ENCODE assay signal across 8 mouse cellular contexts in the genomic region with DNA sequence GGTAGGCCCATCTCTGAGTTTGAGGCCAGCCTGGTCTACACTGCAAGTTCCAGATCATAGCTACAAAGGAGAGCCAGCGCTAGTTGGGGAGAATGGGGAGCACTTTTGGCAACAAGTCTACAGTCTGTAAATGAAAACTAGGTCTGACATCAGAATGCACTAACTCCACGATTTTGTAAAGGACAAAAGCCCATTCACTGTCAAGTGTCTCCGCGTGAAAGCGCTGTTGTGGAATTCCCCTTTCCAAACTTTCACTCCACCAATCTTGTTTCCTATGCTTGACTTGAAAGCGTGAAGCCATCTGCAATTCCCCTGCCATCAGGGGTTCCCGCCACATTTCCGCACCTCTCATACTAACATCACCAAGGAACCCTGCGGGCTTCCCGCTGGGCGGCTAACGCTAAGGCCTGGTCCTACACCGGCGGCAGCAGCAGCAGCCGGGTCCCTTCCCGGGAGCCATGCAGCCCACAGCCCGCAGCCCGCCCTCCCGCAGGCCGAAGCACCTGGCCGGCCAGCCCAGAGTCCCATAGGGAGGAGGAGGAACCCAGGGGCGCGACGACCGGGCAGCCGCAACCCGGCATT. TPM values are rescaled to one million over a fixed set of nuclear protein-coding genes. Genes with fewer than 3 reads are reported as not detected.
DNase-seq lines count a peak whose midpoint lies in the region; ATAC-seq and TF ChIP-seq lines count a peak whose summit lies in the region.

No protein-coding gene starts in this region.

- no peaks in the 10 kb centered on the region for H3K9me3 ChIP-seq in heart, embryonic 11.5 days (replicated peaks; ENCODE audit: control insufficient read depth, low read length)
- no peaks in the 10 kb centered on the region for H3K9me3 ChIP-seq in forebrain, embryonic 14.5 days (replicated peaks; ENCODE audit: control insufficient read depth, low read length)
- no peaks in the 10 kb centered on the region for H3K9me3 ChIP-seq in liver, embryonic 14.5 days (ENCODE audit: control insufficient read depth, low read length)
- no peaks in the 10 kb centered on the region for H3K9me3 ChIP-seq in stomach, postnatal 0 days (ENCODE audit: control insufficient read depth, low read length)

- H3K9ac ChIP-seq in heart, embryonic 11.5 days (ENCODE audit: low read depth, low read length) = peak overlapping the region; percentile 100
- H3K9ac ChIP-seq in forebrain, embryonic 14.5 days (ENCODE audit: low read length) = peak overlapping the region; percentile 98
- peak overlapping the region; percentile 99 for H3K9ac ChIP-seq in liver, embryonic 14.5 days (replicated peaks)
- peak overlapping the region; percentile 97 for H3K9ac ChIP-seq in stomach, postnatal 0 days (ENCODE audit: low read length)

- intact Hi-C loops in heart, postnatal 10 days (cut with DNase I) = no loop called here

- TF ChIP-seq POLR2A in thymus, adult 2 months (IDR thresholded peaks at IDR 0.05; ENCODE audit: control insufficient read depth, extremely low read depth, insufficient read depth, low read length, poor library complexity) = no peak

- no peak for TF ChIP-seq CTCF in thymus, adult 2 months (IDR thresholded peaks at IDR 0.05; ENCODE audit: borderline replicate concordance, control insufficient read depth, extremely low read depth, insufficient read depth, low read length, poor library complexity)
- no peak for TF ChIP-seq CTCF in liver, embryonic 14.5 days (IDR thresholded peaks at IDR 0.05; ENCODE audit: low read depth)
- 0 out of 2 replicates have a peak, but pooled peaks have one; percentile 11 for TF ChIP-seq CTCF in stomach, postnatal 0 days (IDR thresholded peaks at IDR 0.05; ENCODE audit: low read depth)

- H3K4me1 ChIP-seq in heart, embryonic 11.5 days (ENCODE audit: control insufficient read depth, insufficient read depth, low read length) = peaks cover 13% of the 10 kb centered on the region
- H3K4me1 ChIP-seq in thymus, adult 2 months (replicated peaks; ENCODE audit: control insufficient read depth, insufficient read depth, low read length) = peaks cover 11% of the 10 kb centered on the region
- H3K4me1 ChIP-seq in forebrain, embryonic 14.5 days (ENCODE audit: control insufficient read depth, insufficient read depth, low read length) = peaks cover 10% of the 10 kb centered on the region
- peaks cover 12 to 30% of the 10 kb centered on the region in 2 experiments for H3K4me1 ChIP-seq in liver, embryonic 14.5 days (replicated peaks; ENCODE audit: control insufficient read depth in 2 of 2, insufficient read depth in 2 of 2, low read length in 1 of 2)
- H3K4me1 ChIP-seq in stomach, postnatal 0 days (replicated peaks; ENCODE audit: control insufficient read depth, insufficient read depth) = no peaks in the 10 kb centered on the region

- peak overlapping the region; percentile 85 for H3K4me3 ChIP-seq in heart, embryonic 11.5 days (ENCODE audit: low read depth, low read length)
- H3K4me3 ChIP-seq in thymus, adult 2 months (ENCODE audit: control insufficient read depth, insufficient read depth, low read length) = peak overlapping the region; percentile 95
- H3K4me3 ChIP-seq in forebrain, embryonic 14.5 days (ENCODE audit: low read depth, low read length) = peak overlapping the region; percentile 80
- peak overlapping the region; percentile 76 to 99 for H3K4me3 ChIP-seq in liver, embryonic 14.5 days (ENCODE audit: insufficient read depth in 1 of 2, low read depth in 2 of 2, low read length in 2 of 2)
- H3K4me3 ChIP-seq in stomach, postnatal 0 days (ENCODE audit: low read depth, low read length) = peak overlapping the region; percentile 86

- TF ChIP-seq EP300 in liver, embryonic 14.5 days (IDR thresholded peaks at IDR 0.05; ENCODE audit: low read depth) = no peak
- TF ChIP-seq EP300 in stomach, postnatal 0 days (optimal IDR thresholded peaks at IDR 0.05) = no peak

- H3K27ac ChIP-seq in heart, embryonic 11.5 days (ENCODE audit: low read depth, low read length) = peak overlapping the region; percentile 92
- peak overlapping the region; percentile 38 for H3K27ac ChIP-seq in thymus, adult 2 months (ENCODE audit: control insufficient read depth, insufficient read depth, low read length)
- H3K27ac ChIP-seq in forebrain, embryonic 14.5 days (ENCODE audit: low read depth, low read length) = peak overlapping the region; percentile 97
- H3K27ac ChIP-seq in liver, embryonic 14.5 days = peak overlapping the region; percentile 81
- H3K27ac ChIP-seq in stomach, postnatal 0 days (replicated peaks) = peak overlapping the region; percentile 96

- H3K4me2 ChIP-seq in heart, embryonic 11.5 days = peak overlapping the region; percentile 84
- peak overlapping the region; percentile 73 for H3K4me2 ChIP-seq in forebrain, embryonic 14.5 days (ENCODE audit: low read length)
- H3K4me2 ChIP-seq in liver, embryonic 14.5 days (ENCODE audit: low read depth) = peak overlapping the region; percentile 87
- H3K4me2 ChIP-seq in stomach, postnatal 0 days (replicated peaks; ENCODE audit: low read depth) = peak overlapping the region; percentile 82

- H3K27me3 ChIP-seq in heart, embryonic 11.5 days (ENCODE audit: control insufficient read depth, insufficient read depth, low read length) = no peaks in the 10 kb centered on the region
- H3K27me3 ChIP-seq in thymus, adult 2 months (ENCODE audit: control insufficient read depth, insufficient read depth, low read length) = no peaks in the 10 kb centered on the region
- H3K27me3 ChIP-seq in forebrain, embryonic 14.5 days (replicated peaks; ENCODE audit: control insufficient read depth, insufficient read depth, low read length) = no peaks in the 10 kb centered on the region
- H3K27me3 ChIP-seq in liver, embryonic 14.5 days (ENCODE audit: control insufficient read depth, insufficient read depth, low read length) = no peaks in the 10 kb centered on the region
- H3K27me3 ChIP-seq in stomach, postnatal 0 days (ENCODE audit: control insufficient read depth, insufficient read depth, low read length) = no peaks in the 10 kb centered on the region

- WGBS in heart, embryonic 11.5 days (ENCODE audit: insufficient replicate concordance) = under 1% methylated on average over 27 of the region's 27 CpGs
- WGBS in thymus, adult 2 months = 1% methylated on average over 27 of the region's 27 CpGs
- under 1% methylated on average over 27 of the region's 27 CpGs for WGBS in forebrain, embryonic 14.5 days
- under 1% methylated on average over 27 of the region's 27 CpGs for WGBS in liver, embryonic 14.5 days (ENCODE audit: insufficient replicate concordance)
- under 1% methylated on average over 27 of the region's 27 CpGs for WGBS in stomach, postnatal 0 days

- no peaks in the 10 kb centered on the region for H3K36me3 ChIP-seq in heart, embryonic 11.5 days (ENCODE audit: control insufficient read depth, insufficient read depth, low read length)
- H3K36me3 ChIP-seq in thymus, adult 2 months (ENCODE audit: control insufficient read depth, insufficient read depth, low read length) = no peaks in the 10 kb centered on the region
- H3K36me3 ChIP-seq in forebrain, embryonic 14.5 days (ENCODE audit: control insufficient read depth, insufficient read depth, low read length) = peaks cover 3% of the 10 kb centered on the region; the same call in 1 of the 2 replicates
- H3K36me3 ChIP-seq in liver, embryonic 14.5 days (replicated peaks; ENCODE audit: control insufficient read depth, insufficient read depth, low read depth) = no peaks in the 10 kb centered on the region
- 0 out of 2 replicates have a peak, but pooled peaks cover 2% of the 10 kb centered on the region for H3K36me3 ChIP-seq in stomach, postnatal 0 days (ENCODE audit: control insufficient read depth, insufficient read depth, low read length)

- DNase-seq in heart, postnatal 10 days = no peak
- DNase-seq in thymus, adult 2 months = no peak
- DNase-seq in thymus, postnatal 36 days = no peak
- DNase-seq in forebrain, embryonic 14.5 days (ENCODE audit: low spot score) = peak; percentile 69
- DNase-seq in liver, embryonic 14.5 days (ENCODE audit: low read depth in 3 of 3, low spot score in 3 of 3) = peak in 1 of 3 experiments; percentile 28
- DNase-seq in stomach, postnatal 0 days (ENCODE audit: low spot score) = no peak

- peak; percentile 33; the same call in 1 of the 2 replicates for ATAC-seq in heart, embryonic 11.5 days (replicated peaks; ENCODE audit: insufficient number of reproducible peaks, low FRiP score, low TSS enrichment)
- peak; percentile 68 for ATAC-seq in forebrain, embryonic 14.5 days
- peak; percentile 57 for ATAC-seq in liver, embryonic 14.5 days (ENCODE audit: insufficient read depth)
- no peak; the same call in 1 of the 2 replicates for ATAC-seq in stomach, postnatal 0 days (ENCODE audit: low FRiP score, low TSS enrichment)
- no peak for ATAC-seq in monocyte, adult 5-6 weeks (replicated peaks; ENCODE audit: insufficient number of reproducible peaks, low FRiP score, low TSS enrichment, poor library complexity, severe bottlenecking)

RNA-seq across cellular contexts. Expression of a gene that starts 0.6 kb away (rescaled TPM):
- 201 and 210 TPM in 2 replicates for polyA plus RNA-seq in heart, embryonic 11.5 days (2014; fragmentation: Nextera tagmentation; extraction: Ambion mirVana)
- 100 to 1,000 TPM; 305 TPM for total RNA-seq in heart, postnatal 10 days (2021)
- polyA plus RNA-seq in thymus, adult 2 months (2012; rRNA removed) = 34.6 and 35.3 TPM in 2 replicates
- 156 and 194 TPM in 2 replicates for polyA plus RNA-seq in forebrain, embryonic 14.5 days (2014; fragmentation: Nextera tagmentation; extraction: Ambion mirVana)
- polyA plus RNA-seq in liver, embryonic 14.5 days (2012; rRNA removed) = 39.9 and 89.7 TPM in 2 replicates
- polyA plus RNA-seq in liver, embryonic 14.5 days (2014; fragmentation: Nextera tagmentation; extraction: Ambion mirVana) = 99.9 and 102 TPM in 2 replicates
- polyA plus RNA-seq in stomach, postnatal 0 days (2015; fragmentation: Nextera tagmentation; extraction: Ambion mirVana) = 172 and 179 TPM in 2 replicates
- 61.1 to 104 TPM (median 69.2 TPM) in 3 replicates for total RNA-seq in monocyte, adult 5-6 weeks (2017)

RNA-seq across cellular contexts. Expression of a gene that starts 0.8 kb away (rescaled TPM):
- 34.2 and 48.8 TPM in 2 replicates for polyA plus RNA-seq in heart, embryonic 11.5 days (2014; fragmentation: Nextera tagmentation; extraction: Ambion mirVana)
- total RNA-seq in heart, postnatal 10 days (2021) = 10 to 100 TPM; 34.3 to 36.1 TPM
- 4.9 and 6.1 TPM in 2 replicates for polyA plus RNA-seq in thymus, adult 2 months (2012; rRNA removed)
- 37.8 and 41.8 TPM in 2 replicates for polyA plus RNA-seq in forebrain, embryonic 14.5 days (2014; fragmentation: Nextera tagmentation; extraction: Ambion mirVana)
- 2.2 and 5.7 TPM in 2 replicates for polyA plus RNA-seq in liver, embryonic 14.5 days (2012; rRNA removed)
- 15.5 and 16.7 TPM in 2 replicates for polyA plus RNA-seq in liver, embryonic 14.5 days (2014; fragmentation: Nextera tagmentation; extraction: Ambion mirVana)
- polyA plus RNA-seq in stomach, postnatal 0 days (2015; fragmentation: Nextera tagmentation; extraction: Ambion mirVana) = 24.4 and 27.8 TPM in 2 replicates
- 38.0 to 39.8 TPM (median 38.2 TPM) in 3 replicates for total RNA-seq in monocyte, adult 5-6 weeks (2017)

Comparison
In these comparisons a context has a peak if more than half of its experiments do, and no peak if none do; other contexts are left out.
1. ATAC-seq: peak in heart, embryonic 11.5 days (single experiment), forebrain, embryonic 14.5 days (single experiment) and liver, embryonic 14.5 days (single experiment); none in stomach, postnatal 0 days (single experiment) and monocyte, adult 5-6 weeks (single experiment).
2. H3K27ac ChIP-seq: peak in every context shown above with its lines; median percentile 97 in forebrain, embryonic 14.5 days; 96 in stomach, postnatal 0 days; 92 in heart, embryonic 11.5 days; 81 in liver, embryonic 14.5 days; 38 in thymus, adult 2 months.
3. Peak in every context shown above with its lines, with median percentiles within 50 percentile points of each other: H3K4me2 ChIP-seq, H3K4me3 ChIP-seq and H3K9ac ChIP-seq.